Mouse (Mus musculus) heart, postnatal 10 days (tissue): ENCODE results near the gene Gsta4. TPM values are rescaled to one million over a fixed set of nuclear protein-coding genes. Genes with fewer than 3 reads are reported as not detected.
"Not testable (repeated sequence)": the region's sequence is repeated elsewhere in the genome, so short reads cannot be mapped to it uniquely, and the experiment has no call there.

Experiments used
- DNase-seq, 2 experiments: peaks; one replicate each; pipeline ENCODE4 v3.0.0; 2021
- intact Hi-C: fragments of 180-260 bp; cut with DNase I; formaldehyde crosslinking; loops from one replicate; pipeline ENCODE4 v1.15.1; 2025
- total RNA-seq, 2 experiments: library from RNA; stranded (reverse); gene quantifications; 2 replicates each; pipeline ENCODE4 v1.2.3; 2021

Gene Gsta4
- total RNA-seq, 2 experiments from 2014 or later: 57.3 to 60.8 TPM

DNA sequence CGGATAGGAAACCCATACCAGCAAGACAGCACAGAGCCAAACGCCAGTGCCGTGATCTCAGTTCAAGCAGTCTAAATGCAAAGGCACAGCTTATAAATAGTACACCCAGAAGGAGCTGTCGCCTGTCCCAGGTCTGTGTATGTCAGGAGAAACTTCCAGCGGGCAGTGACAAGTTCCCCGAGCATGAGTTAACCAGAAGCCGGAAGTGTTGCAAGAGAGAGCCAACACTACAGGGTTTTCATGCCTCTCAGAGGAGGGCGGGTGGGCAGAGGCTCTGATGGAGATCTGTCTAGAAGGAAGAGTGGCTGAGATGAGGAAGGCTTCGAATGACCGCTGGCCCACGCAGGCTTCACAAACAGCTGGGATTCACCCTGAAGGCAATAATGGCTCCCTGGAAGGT, 42.7 kb downstream of the Gsta4 start:
- no peak for DNase-seq
- intact Hi-C loops: no loop called here

DNA sequence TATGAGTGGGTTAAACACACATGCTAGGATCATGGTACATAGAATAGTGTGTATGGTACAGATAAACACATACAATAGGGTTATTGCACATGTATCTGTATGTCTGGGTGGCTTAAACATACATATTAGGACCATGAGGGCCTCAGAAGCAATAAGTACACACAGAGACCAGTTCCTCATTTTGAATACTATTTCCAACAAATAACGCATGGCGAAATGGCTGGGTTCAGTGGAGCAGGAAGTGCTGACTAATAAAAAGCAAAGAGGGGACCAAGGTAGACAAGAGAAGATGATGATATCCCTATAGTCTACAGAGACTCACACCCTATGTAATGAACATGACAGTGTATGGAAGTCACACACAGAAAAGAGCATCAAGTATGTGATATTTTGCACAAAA, 45.5 kb downstream of the Gsta4 start:
- intact Hi-C loops: no loop called here
- no peak for DNase-seq

DNA sequence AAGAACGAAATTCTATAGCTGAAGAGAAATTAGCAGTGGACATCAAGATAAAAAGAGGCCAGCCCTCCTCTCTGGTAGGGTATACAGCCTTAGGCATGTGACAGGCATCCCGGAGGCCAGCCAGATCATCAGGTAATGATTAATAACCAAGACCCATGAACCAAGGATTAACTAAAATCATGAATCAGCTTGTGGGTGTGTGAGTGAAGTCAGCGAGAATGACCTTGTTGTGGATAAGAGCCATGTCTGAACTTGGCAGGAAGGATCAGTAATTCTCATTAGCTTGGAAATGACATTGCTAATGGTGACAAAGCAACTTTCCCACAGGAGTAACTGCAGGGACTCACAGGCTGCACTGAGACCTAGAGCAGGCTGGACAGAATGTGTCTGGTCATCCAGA, 47.1 kb downstream of the Gsta4 start:
- intact Hi-C loops: not testable (repeated sequence)
- peak in 1 of 2 experiments; percentile 28 for DNase-seq

DNA sequence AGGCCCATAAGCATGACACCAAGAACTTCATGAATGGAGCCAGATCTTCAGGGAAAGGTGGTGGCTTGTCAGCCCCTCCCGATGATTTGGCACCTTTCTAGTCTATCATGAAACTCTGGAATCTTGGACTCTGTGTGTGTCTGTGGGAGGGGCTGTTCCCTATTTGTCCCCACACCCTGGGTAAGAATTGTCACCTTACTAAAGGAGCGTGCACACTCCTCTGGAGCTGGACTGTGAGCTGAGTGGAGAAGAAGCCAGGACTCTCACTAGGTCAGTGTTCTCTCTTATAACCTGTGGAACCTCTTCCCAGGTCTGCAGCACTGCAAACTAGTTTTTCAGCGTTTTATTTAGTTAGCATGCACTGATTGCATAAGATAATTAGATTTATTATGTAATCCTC, 47.9 kb downstream of the Gsta4 start, which contains the start of gene Gsta1:
Gene Gsta1 (plus strand): TSS at position 196 of the 400 bp plus-strand sequence.
- DNase-seq, intact Hi-C loops: not testable (repeated sequence)

DNA sequence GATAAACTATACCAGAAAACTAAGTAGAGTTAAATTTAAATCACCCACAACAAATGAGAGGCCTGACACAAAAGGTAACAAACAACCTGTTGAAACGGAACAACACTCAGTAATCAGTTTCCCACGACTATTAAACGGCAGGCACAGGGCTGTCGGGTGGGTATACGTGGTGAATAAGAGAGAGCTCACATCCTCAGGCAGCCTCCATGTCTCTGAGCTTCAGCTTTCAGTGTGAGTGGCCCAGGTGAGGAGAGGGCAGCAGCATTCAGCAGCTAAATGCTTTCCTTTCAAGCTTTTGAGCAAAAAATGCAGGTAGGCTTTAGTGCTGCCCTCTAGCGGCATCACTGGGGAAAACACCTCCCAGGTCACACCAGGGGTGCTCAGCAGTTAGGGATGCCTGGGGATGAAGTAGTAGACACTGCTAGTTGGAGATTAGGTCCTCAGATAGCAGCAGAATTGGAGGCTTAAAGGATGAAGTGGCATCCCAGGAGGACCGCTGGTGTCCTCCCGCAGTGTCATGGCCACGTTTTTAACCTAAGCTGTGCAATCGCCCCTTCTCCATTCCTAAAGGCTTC, 50.6 kb downstream of the Gsta4 start:
- intact Hi-C loops, DNase-seq: not testable (repeated sequence)

DNA sequence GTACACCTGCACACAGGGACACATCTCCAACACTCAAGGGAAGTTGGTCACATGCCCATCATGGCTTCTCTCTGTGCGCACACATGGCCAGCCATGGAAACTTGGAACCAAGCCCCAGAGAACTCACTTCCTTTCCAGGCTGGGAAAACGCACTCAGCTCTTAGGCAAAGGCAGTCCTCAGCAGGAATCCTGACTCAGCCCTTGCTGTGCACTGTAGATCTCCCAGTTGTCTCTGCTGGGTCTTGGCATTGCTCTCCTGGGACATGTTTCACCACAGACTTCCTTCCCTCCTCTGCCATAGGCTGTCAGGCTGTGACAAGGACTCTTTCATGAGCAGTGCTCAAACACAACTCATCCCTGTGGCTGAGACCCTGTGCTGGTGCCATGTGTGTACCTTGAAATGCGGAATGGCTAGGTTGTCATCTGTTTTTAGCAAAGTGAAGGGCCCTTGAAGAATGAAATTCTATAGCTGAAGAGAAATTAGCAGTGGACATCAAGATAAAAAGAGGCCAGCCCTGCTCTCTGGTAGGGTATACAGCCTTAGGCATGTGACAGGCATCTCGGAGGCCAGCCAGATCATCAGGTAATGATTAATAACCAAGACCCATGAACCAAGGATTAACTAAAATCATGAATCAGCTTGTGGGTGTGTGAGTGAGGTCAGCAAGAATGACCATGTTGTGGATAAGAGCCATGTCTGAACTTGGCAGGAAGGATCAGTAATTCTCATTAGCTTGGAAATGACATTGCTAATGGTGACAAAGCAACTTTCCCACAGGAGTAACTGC, 73.3 kb downstream of the Gsta4 start:
- peak; percentile 12 to 21 for DNase-seq

DNA sequence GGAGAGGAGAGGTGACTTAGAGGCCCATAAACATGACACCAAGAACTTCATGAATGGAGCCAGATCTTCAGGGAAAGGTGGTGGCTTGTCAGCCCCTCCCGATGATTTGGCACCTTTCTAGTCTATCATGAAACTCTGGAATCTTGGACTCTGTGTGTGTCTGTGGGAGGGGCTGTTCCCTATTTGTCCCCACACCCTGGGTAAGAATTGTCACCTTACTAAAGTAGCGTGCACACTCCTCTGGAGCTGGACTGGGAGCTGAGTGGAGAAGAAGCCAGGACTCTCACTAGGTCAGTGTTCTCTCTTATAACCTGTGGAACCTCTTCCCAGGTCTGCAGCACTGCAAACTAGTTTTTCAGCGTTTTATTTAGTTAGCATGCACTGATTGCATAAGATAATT, 74.3 kb downstream of the Gsta4 start, which contains the start of gene Gm3776:
Gene Gm3776 (plus strand): TSS at position 216 of the 400 bp plus-strand sequence.
- intact Hi-C loops, DNase-seq: not testable (repeated sequence)

More for the DNA sequence above, 73.3 kb downstream of the Gsta4 start:
- intact Hi-C loops: not testable (repeated sequence)

Other genes with a start within 250 kb of the Gsta4 start
- not detected for gene Gcm1, start 130.8 kb upstream of the Gsta4 start, total RNA-seq
- gene Fbxo9, start 73.7 kb upstream of the Gsta4 start, total RNA-seq: 10 to 100 TPM; 88.6 to 90.3 TPM
- gene Ick, start 73.6 kb upstream of the Gsta4 start, total RNA-seq: 10 to 100 TPM; 21.5 to 23.0 TPM
- gene Gsta1, start 47.9 kb downstream of the Gsta4 start, total RNA-seq: under 1 TPM in 1 of 2 experiments, not detected in 1; 0.55 TPM
- not detected for gene Gm3776, start 74.4 kb downstream of the Gsta4 start, total RNA-seq
- not detected for gene Gm10639, start 107.1 kb downstream of the Gsta4 start, total RNA-seq
- gene Omt2a, start 132.0 kb downstream of the Gsta4 start, total RNA-seq: not detected
- not detected for gene Omt2b, start 144.8 kb downstream of the Gsta4 start, total RNA-seq
- not detected for gene Gsta2, start 173.0 kb downstream of the Gsta4 start, total RNA-seq
- not detected for gene Dppa5a, start 185.4 kb downstream of the Gsta4 start, total RNA-seq
- gene Ooep, start 196.0 kb downstream of the Gsta4 start, total RNA-seq: not detected
- not detected for gene Ddx43, start 213.0 kb downstream of the Gsta4 start, total RNA-seq